Mouse (Mus musculus) heart, postnatal 25 days (tissue): ENCODE measurements at regions not wholly inside any gene's neighbourhood (a gene's known extent, or its start where the extent isn't known, plus 50 kb on each side); places are given as distances from the start of the nearest gene placed in this dataset.

Source experiments
- DNase-seq: peaks from one replicate; pipeline ENCODE4 v3.0.0; 2022; ENCODE audit warnings: low spot score
- intact Hi-C: fragments of 180-260 bp; cut with DNase I; formaldehyde crosslinking; loops from one replicate; pipeline ENCODE4 v1.15.1; 2025

DNA sequence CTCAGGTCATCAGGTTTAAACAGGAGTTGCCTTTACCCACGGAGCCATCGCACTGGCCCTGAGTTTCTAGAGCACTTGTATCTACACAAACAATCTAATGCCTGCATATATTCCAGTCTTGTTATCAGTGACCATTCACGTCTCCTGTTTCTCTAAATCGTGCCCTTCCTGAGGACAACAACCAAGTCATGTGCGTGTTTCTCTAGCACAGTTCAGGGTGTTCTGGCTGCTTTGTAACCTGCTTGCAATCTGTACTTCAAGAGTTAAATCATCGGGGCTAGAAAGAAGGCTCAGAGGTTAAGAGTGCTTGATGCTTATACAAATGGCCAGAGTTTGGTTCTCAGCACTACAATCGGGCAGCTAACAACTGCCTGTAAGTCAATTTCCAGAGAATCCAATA lies 428.1 kb upstream of the Jarid2 start:
- intact Hi-C loops: loop anchor here (5.0 kb wide), 3 partner anchors 39 to 239 kb away; no protein-coding TSS in a partner anchor

DNA sequence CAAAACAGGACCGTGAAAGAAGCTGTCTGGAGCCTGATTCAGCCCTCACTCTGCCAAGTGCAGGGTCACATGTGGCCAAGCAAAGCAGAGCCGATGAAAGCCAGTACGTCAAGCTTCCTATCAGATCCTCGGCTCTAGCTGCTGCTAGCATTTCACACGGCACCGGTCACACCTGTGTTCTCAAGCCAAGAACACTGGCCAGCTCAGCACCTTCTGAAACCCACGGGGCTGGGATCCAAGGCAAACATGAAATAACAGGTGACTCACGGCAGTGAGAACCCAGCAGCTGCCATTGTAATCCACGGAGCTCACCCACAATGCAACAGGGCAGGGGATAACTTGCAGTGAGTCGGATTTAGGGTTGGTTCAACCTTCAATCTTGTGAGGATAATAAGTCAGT lies 427.3 kb upstream of the Jarid2 start:
- DNase-seq: peak; percentile 69

More for the DNA sequence above, 428.1 kb upstream of the Jarid2 start:
- DNase-seq: no peak

DNA sequence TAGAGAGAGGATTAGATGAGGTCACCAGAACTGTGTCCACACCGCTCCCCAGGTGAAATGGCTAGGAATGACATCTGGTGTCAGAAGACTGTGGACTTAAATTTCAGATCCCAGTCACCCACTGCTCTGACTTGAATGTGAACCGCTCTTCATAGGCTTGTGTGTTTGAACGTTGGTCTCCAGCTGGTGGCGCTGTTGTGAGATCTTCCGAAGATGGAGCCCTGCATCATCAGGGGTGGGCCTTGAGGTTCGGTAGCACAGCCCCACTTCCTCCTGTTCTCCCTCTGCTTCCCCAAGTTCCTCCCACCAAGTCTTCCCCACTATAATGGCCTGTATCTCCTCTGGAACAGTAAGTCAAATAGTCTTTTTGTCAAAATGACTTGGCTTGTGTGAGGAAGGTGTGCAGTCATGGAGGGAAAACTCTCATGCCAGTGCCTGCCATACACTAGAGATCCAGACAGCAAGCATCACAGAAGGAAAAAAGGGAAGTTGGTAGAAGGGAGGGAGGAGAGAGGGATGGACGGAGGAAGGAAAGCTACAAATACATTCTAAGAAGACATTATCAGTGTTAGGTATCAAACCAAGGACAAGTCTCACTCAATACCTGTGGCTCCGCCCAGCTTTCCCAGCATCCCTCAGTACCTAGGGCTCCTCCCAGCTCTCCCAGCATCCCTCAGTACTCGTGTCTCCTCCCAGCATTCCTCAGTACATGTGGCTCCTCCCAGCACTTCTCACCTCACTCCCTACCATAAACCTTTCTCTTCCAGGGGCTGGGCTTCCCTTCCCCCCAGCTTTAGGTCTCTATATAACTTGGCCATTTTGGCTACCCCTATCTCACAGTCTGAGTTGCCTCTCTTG lies 423.9 kb upstream of the Jarid2 start:
- intact Hi-C loops: loop anchor here (5.0 kb wide), 1 partner anchor 443 kb away; no protein-coding TSS in a partner anchor
- DNase-seq: no peak

More for the DNA sequence above, 427.3 kb upstream of the Jarid2 start:
- intact Hi-C loops: loop anchor here (5.0 kb wide), 3 partner anchors 40 to 240 kb away; no protein-coding TSS in a partner anchor

DNA sequence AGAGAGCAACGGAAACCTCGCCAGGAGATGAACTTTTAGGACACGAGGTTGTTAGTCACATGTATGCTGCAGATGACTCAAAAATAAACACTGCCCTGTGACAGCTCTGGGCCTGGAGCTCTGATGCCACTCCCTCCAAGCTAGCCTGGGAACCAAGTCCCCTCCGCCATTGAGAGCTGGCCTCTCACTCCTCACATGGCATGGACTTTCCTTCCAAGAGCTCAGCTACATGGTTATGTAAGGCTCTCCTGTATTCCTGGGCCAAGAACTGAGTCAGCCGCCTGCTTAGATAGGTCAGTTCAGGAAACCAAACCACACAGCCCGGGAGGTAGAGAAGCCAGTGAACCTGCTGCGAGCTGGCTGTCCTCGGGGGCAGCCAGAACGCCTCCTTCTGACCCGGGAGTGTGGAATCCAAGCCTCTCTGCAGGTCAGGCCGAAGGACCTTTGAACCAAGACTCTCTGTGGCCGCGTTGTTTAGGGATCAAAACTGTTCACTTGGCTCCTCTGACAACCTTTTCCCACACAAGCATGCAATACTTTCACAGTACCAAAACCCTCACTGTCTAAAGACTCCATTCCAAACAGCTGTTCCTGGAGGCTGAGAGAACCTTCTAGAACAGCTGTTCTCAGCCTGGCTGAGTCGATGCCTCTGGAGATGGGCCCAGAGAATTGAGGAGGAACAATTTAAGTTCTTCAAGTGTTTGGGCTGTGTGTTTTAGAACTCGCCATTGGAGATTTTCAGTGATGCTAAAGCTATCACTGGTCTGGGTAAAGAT lies 422.8 kb upstream of the Jarid2 start:
- peak; percentile 85 for DNase-seq
- intact Hi-C loops: loop anchor here (5.0 kb wide), 1 partner anchor 444 kb away; no protein-coding TSS in a partner anchor

DNA sequence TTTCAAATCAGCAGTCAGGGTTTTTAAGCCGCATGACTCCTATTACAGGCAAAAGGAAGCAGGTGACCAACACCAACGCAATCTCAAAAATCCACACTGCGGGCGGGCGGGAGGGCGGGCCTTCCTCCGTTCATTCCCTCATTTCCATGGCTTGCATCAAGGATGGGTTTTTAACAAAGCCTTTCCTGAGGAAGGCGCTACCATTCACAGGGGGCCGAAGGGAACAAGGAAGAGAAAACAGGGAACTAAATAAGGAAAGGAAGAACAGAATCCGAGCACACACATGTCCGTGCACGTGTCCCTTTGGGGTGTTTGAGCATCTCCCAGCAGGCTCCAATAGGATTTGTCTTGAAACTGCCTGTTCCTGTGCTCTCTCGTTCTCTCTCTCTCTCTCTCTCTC lies 421.0 kb upstream of the Jarid2 start:
- intact Hi-C loops: loop anchor here (5.0 kb wide), 1 partner anchor 446 kb away; no protein-coding TSS in a partner anchor
- DNase-seq: no peak

DNA sequence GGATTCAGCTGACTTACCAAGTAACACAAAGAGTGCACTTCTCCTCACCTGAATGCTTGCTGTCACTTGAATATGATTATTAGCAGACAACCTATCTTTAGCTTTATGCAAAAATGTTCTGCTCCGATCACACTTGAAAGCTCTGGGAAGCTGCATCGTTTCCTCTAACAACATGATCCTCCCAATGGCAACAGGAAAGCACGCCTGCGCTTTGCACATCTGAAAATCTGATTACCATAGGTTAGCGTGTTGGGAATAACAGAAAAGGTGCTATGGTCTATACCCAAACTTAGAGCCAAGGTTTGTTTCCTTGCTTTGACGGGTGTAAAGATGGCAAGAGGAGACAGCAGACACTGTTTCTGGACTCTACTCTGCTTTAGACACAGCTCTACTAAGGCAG lies 417.0 kb upstream of the Jarid2 start:
- intact Hi-C loops: loop anchor here (5.0 kb wide), 1 partner anchor 420 kb away; no protein-coding TSS in a partner anchor
- no peak for DNase-seq

DNA sequence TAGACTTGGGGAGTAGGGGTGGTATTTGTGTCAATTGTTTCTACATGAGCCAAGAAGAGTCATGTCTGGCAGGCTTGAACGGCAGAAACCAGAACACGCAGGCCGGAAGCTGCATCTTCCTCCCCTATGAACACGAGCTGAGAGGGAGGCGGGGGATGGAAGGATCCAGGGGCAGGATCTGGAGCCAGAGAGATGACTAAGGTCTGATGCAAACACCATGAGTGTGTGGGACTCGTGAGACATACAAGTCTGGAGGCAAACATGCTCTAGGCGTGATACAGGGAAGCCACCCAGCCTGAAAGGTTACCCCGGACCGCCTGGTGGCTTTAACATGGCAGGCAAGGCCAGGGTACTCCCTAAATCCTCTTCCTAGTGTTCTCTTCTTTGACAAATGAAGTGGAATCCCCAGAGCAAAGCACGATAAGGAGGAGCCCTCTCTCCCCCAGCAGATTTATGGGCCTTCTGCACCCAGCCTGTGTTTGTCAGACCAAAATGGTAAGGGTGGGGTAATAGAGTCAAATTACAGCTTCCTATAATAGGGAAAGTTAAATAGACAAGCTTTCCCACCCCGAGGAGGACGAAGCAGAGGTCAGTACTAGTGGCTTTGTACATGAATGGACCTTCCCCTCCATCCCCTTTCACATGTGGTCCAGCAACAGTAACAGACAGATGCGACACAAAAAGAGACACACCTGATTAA lies 412.4 kb upstream of the Jarid2 start:
- intact Hi-C loops: no loop called here
- peak; percentile 42 for DNase-seq

DNA sequence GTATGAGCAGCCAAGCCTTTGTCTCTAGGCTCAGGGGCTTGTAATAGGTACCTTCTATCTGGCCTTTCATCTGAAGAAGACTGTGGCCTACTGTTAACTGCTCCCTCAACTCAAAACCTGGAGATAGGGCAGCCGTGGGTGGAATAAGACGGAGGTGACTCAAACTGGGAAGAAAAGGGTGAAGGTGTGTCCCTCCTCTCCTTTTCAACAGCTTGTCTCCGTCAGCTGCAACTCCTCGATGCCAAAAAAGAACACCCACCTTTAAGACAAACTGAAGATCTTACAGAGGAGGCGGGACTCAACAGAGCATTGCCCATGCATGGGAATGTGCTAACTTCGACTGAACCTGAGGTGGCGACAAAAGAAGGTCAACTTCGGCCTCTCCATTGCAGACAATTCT lies 411.7 kb upstream of the Jarid2 start:
- DNase-seq: no peak
- intact Hi-C loops: no loop called here

DNA sequence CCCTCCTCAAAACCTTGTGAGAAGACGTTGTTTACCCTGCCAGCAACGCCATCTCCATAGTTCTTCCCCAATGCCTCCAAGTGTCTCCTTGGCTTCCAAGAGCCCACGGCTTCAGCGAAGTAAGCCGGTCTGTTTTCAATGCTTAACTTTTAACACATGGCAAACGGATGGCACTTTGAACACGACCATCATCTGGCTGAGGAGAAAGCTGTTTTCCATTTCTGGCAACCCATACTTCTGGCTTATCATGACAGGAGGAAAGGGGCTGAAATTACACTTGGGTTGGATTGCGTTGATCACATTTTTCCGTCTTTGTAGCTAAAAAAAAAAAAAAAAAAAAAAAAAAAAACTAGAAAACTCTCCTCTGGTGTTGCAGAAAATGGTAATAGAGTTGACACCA lies 410.2 kb upstream of the Jarid2 start:
- no peak for DNase-seq
- intact Hi-C loops: no loop called here

DNA sequence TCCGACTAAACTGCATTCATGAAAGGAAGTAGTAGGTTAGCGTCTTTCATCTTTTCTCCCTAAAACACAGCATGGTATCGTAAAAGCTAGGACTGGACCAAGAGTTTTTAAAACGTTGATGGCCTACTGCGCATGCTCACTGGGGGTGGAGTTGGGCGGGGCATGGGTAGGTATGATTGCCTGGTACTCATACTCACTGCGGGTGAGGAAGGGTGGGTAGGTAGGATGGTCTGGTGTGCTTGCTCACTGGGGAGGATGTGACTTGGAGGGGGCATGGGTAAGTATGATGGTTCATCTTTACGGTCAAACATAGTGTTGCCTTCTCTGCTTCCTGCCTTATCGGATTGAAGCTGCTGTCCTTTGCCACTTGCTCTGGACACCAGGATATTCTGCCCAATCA lies 409.8 kb upstream of the Jarid2 start:
- DNase-seq: no peak
- intact Hi-C loops: no loop called here

DNA sequence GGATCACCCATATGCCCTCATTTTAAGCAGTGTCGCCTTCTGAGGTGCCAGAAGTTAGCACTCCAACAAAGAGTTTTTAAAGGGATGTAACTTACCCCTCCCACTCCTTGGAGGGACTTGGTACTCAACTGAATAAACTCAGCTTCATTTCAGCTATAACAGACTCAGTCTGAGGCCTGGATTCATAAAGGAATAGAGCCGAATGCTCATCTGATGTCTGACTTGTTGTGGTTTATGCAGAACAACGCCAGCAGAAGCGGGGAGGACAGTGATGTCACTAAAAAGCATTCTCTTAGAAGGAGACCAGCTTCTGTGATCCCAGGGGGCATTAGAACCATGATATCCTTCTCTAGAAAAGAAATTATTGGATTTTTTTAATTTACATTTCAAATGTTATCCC lies 409.0 kb upstream of the Jarid2 start:
- intact Hi-C loops: no loop called here
- DNase-seq: no peak

DNA sequence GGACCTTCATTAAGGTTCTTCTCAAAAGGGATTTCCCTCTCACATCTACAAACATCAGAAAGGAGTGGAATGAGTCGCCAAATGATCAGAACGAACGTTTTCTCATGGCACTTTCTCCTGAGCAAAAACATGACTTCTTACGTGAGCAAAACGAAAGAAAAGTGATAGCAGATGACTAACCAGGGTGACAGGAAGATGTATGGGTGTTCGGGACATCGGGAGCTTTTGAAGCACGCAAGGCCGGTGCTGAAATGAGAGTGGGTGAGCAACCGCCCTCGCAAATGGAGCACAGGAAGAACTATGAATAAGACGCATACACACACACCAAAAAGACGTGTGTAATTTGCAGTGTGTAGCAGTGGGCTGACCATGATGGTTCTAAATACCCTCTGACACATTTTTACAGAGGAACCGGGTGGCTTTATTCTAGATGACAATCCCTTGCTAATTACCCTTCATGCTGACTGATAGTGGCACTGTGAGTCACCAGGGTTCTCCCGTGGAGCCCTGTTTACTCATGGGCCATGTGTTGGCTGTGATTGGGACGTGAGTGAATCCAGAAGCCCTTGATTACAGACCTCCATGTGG lies 408.2 kb upstream of the Jarid2 start:
- intact Hi-C loops: no loop called here
- no peak for DNase-seq

DNA sequence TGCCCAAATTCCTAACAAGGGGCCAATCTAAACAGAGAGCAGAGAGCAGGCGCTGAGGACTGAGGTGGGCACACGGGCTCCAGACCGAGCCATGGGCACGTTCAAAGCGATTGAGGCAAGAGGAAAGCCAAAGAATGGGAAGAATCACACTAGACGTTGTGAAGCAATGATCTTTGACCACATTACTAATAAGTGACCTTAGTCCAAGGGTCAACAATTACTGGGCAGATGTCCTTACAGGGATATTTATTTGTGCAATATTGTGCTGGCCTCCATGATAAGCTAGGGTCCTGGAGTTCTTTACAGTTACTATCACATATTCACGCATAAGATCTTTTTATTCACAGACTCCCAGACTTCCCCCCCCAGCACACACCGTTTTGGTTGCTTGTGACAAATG lies 400.9 kb upstream of the Jarid2 start:
- DNase-seq: no peak
- intact Hi-C loops: no loop called here

DNA sequence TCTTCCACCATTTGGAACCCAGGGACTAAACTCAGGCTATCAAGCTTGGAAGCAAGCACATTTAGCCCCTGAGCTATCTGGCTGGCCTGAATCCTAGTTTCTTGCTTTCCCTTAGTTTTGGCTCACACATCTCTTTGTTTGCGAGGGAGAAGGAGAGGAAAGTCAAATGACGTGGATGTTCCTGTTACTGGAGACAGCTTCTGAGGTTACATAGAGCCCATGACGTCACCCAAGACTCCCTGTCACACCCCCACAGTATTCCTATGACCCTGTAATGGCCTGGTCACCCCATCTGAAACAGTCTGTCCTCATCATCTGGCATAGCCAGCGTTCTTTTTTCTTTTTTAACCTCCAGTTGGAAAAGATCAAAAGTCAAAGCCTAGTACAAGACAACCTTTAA lies 400.1 kb upstream of the Jarid2 start:
- peak; percentile 35 for DNase-seq
- intact Hi-C loops: no loop called here

DNA sequence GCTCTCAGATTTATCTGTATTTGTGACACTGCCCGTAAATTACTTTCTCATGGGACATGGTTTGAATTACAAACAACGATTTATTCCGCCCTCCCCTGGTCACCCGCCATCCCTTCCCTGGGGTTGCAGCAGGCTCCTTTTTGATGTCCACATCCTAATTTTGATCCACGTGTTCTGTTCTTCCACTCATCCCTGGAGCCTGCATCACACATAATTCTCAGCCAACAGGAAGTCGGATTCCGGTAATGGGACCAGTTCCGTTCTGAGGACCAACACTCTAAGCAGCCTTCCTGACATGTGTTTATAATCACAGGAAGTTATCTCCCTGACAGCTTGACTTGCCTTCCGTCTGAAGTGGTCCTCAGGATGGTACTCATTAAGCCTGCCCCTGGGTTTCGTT lies 399.6 kb upstream of the Jarid2 start:
- peak; percentile 27 for DNase-seq
- intact Hi-C loops: no loop called here

DNA sequence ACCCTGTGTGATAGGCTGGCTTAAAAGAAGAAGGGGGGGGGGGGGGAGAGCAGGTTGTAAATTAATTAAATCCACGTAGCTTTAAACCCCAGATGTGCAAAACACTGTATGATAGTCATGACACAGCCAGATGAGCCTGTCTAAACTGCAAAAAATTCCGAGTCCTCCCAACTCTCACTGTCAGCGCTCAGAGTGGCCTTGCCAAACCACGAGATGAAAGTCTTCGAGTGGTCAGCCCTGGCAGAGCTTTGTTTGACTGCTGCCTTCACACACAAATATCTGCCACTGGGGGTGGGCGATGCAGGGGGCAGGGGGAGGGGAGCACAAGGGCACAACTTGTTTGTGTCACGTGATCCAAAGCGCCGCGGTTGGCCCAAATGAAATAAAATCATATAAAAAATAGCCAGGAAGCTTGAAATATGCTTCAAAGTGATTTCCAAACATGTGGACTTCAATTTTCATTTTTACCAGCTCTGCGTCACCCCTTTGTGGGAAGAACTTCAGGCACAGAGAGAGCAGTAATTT lies 396.5 kb upstream of the Jarid2 start:
- DNase-seq: no peak
- intact Hi-C loops: no loop called here

DNA sequence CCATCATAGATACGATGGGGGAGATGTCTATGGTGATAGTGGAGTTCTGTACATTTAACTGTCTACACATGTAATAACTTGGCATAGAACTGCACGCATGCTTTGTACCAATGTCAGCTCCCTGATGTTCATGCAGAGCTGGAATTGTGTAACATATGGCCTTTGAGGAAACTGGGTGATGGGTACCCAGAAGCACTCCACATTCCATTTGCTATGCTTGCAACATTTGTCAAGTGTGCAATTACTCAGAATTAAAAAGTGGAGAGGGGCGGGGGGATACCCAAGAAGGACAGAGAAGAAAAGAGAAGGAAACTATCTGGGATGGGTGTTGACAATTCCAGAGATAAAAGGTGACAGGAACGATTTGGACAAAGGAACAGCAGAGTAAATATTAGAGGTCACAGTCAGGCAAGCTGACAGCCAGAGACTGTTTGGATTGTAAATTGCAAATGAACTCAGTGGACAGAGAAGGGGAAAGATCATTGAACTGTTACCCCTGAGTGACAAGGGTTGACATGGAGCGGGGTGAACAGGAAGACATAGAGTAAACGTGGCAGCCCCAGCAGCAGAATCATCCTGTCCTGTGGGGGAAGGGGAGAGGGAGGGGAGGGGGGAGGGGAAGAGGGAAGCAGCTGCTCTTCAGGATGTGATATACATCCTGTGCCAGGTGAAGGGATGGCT lies 390.1 kb upstream of the Jarid2 start:
- no peak for DNase-seq
- intact Hi-C loops: no loop called here

DNA sequence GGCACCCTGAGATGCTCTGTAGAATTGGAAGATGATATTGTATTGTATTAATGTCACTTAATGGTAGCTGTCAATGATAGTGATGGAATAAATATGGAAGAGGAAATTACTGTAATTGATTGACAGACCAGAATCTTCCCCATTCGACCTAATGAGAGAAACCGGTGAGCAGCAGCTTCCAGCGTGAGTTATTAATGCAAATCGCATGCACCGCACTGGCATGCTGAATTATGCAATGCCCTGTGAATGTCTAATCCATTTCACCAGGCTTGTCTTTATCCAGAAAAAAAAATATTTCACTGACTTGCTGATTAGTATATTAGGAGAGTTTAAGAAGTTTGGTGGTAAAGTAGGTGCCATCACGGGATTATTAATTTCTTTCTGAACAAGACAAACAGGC lies 384.2 kb upstream of the Jarid2 start:
- no peak for DNase-seq
- intact Hi-C loops: no loop called here

DNA sequence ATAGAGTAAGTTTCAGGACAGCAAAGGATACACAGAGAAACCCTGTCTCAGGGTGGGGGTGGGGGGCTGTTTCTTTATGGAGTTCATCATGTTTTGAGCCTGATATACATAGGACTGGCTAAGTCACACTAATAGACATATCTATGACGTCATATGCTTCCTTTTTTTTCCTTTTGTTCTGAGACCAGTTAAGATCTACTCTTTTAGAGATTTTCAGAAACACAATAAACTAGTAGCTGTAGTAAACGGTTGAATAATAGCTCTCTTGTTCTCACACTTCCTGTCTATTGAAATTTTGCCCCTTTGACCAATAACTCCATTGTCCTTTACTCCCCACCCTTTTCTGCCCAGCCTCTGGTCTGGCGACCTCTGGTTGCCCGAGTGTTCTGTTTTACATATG lies 382.6 kb upstream of the Jarid2 start:
- DNase-seq: no peak
- intact Hi-C loops: no loop called here
